Mouse (Mus musculus) erythroblast, embryonic 14.5 days (primary cell): ENCODE measurements around the gene E2f3.

Source experiments
- GATA1 ChIP-seq: IDR thresholded peaks from 2 replicates; pipeline ENCODE4 v1.6.1; 2012; ENCODE audit warnings: low read length, inconsistent platforms, mixed read lengths
- TAL1 ChIP-seq: IDR thresholded peaks from 3 replicates; pipeline ENCODE4 v1.6.1; 2012; ENCODE audit warnings: low read length, inconsistent platforms, mixed read lengths

DNA sequence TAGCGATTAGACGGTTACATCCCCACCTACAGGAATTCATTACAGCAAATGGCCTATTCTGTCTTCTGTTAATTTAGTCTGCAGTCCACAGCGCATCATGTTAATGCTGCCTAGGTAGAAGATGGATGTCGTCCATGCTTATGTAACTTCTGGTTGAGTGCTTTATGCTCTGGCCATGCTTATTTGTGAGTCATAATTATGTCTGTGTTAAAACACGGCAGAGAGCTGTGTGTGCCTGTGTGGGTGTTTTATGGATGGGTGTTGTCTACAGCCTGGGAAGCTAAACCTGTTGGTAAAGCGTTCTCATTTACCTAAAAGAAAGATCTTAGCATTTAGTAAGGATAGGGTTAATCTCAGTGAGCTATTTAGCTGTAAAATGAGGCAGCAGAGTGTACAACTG is 26.4 kb upstream of the E2f3 start:
- TF ChIP-seq GATA1 (no peak), TAL1 (no peak)
